Comparison of ENCODE assay signal across 12 mouse cellular contexts in the genomic region with DNA sequence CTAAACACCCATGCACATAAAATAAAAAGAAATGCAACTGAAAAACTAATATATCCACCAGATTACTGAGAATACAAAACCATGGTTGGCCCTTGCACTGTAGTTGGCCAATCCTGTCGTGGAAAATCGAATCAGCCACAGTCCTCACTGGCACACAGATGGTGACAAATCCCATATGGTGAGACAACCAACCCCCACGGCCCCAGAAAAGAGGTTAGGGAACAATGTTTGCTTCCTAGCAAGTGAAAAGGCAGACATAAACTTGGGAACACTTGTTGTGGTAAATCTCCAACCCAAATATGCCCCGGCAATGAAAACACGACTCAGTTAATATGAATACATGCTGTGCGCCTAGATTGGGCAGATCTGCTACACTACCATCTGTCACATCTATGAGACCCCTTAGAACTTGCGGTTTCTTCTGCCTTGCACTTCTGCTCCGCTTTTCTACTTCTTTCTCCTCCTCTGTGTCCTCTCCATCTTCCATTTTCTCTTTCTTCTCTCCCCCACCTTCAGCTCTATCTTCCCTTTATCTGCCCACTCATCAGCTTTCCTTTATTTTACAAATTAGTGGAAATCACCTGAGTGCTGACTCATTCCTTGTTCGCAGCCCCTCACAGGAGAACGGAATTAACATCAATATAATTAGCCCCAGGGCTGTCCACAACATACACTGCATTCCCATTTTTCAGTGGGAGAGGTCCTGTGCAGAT. TPM values are rescaled to one million over a fixed set of nuclear protein-coding genes. Genes with fewer than 3 reads are reported as not detected.
A peak's percentile ranks its signal among the peaks of the same experiment; 100 is the strongest.
DNase-seq lines count a peak whose midpoint lies in the region; ATAC-seq lines count a peak whose summit lies in the region.
"Had no signal": no experiment of that assay in that cellular context is flagged by ENCODE, and none has a peak within 500 bp of the region (broad histone marks: within the 10 kb centered on the region; RNA-seq: fewer than 3 reads in every experiment).

No protein-coding gene starts in this region.

- H3K27me3 ChIP-seq in forebrain, embryonic 14.5 days (replicated peaks; ENCODE audit: control insufficient read depth, insufficient read depth, low read length), result no peaks in the 10 kb centered on the region
- no peaks in the 10 kb centered on the region for H3K27me3 ChIP-seq in forebrain, embryonic 12.5 days
- no peaks in the 10 kb centered on the region for H3K27me3 ChIP-seq in lung, embryonic 16.5 days (ENCODE audit: control insufficient read depth, insufficient read depth, low read depth, low read length)
- H3K27me3 ChIP-seq in forebrain, embryonic 15.5 days, result no peaks in the 10 kb centered on the region
- H3K27me3 ChIP-seq in stomach, embryonic 15.5 days (replicated peaks), result no peaks in the 10 kb centered on the region
- H3K27me3 ChIP-seq: liver, embryonic 15.5 days; midbrain, embryonic 15.5 days had no signal

- peaks cover 4% of the 10 kb centered on the region for H3K4me1 ChIP-seq in forebrain, embryonic 14.5 days (ENCODE audit: control insufficient read depth, insufficient read depth, low read length)
- 0 out of 2 replicates have a peak, but pooled peaks cover 2% of the 10 kb centered on the region for H3K4me1 ChIP-seq in forebrain, embryonic 12.5 days
- H3K4me1 ChIP-seq in lung, embryonic 16.5 days (replicated peaks; ENCODE audit: control insufficient read depth, insufficient read depth, low read length), result peaks cover 20% of the 10 kb centered on the region
- H3K4me1 ChIP-seq in forebrain, embryonic 15.5 days, result peaks cover 8% of the 10 kb centered on the region
- H3K4me1 ChIP-seq in stomach, embryonic 15.5 days, result peaks cover 8% of the 10 kb centered on the region; the same call in 1 of the 2 replicates

- H3K4me3 ChIP-seq in forebrain, embryonic 14.5 days (ENCODE audit: low read depth, low read length), result no peak overlapping the region
- H3K4me3 ChIP-seq in forebrain, embryonic 12.5 days (replicated peaks), result no peak overlapping the region
- H3K4me3 ChIP-seq in lung, embryonic 16.5 days (ENCODE audit: low read length), result no peak overlapping the region
- H3K4me3 ChIP-seq in forebrain, embryonic 15.5 days, result no peak overlapping the region
- no peak overlapping the region for H3K4me3 ChIP-seq in stomach, embryonic 15.5 days (replicated peaks)
- H3K4me3 ChIP-seq: liver, embryonic 15.5 days; midbrain, embryonic 15.5 days had no signal

- no peak overlapping the region for H3K4me2 ChIP-seq in forebrain, embryonic 14.5 days (ENCODE audit: low read length)
- no peak overlapping the region for H3K4me2 ChIP-seq in forebrain, embryonic 12.5 days
- peak overlapping the region; percentile 34; the same call in 1 of the 2 replicates for H3K4me2 ChIP-seq in lung, embryonic 16.5 days (ENCODE audit: low read depth, low read length)
- 0 out of 2 replicates have a peak overlapping the region, but pooled peaks have one; percentile 1 for H3K4me2 ChIP-seq in forebrain, embryonic 15.5 days (replicated peaks)
- H3K4me2 ChIP-seq in stomach, embryonic 15.5 days, result 0 out of 2 replicates have a peak overlapping the region, but pooled peaks have one; percentile 8
- H3K4me2 ChIP-seq: liver, embryonic 15.5 days; midbrain, embryonic 15.5 days had no signal

- no peaks in the 10 kb centered on the region for H3K36me3 ChIP-seq in forebrain, embryonic 14.5 days (ENCODE audit: control insufficient read depth, insufficient read depth, low read length)
- H3K36me3 ChIP-seq in forebrain, embryonic 12.5 days (replicated peaks), result no peaks in the 10 kb centered on the region
- no peaks in the 10 kb centered on the region for H3K36me3 ChIP-seq in lung, embryonic 16.5 days (ENCODE audit: control insufficient read depth, insufficient read depth, low read length)
- no peaks in the 10 kb centered on the region for H3K36me3 ChIP-seq in forebrain, embryonic 15.5 days
- no peaks in the 10 kb centered on the region for H3K36me3 ChIP-seq in stomach, embryonic 15.5 days
- H3K36me3 ChIP-seq: liver, embryonic 15.5 days; midbrain, embryonic 15.5 days had no signal

- H3K27ac ChIP-seq in forebrain, embryonic 14.5 days (ENCODE audit: low read depth, low read length), result no peak overlapping the region
- H3K27ac ChIP-seq in forebrain, embryonic 12.5 days, result no peak overlapping the region
- peak overlapping the region; percentile 21; the same call in 1 of the 2 replicates for H3K27ac ChIP-seq in lung, embryonic 16.5 days (ENCODE audit: low read length)
- no peak overlapping the region for H3K27ac ChIP-seq in forebrain, embryonic 15.5 days (replicated peaks)
- no peak overlapping the region for H3K27ac ChIP-seq in stomach, embryonic 15.5 days
- H3K27ac ChIP-seq: liver, embryonic 15.5 days; midbrain, embryonic 15.5 days had no signal

- no peak overlapping the region for H3K9ac ChIP-seq in forebrain, embryonic 14.5 days (ENCODE audit: low read length)
- H3K9ac ChIP-seq in forebrain, embryonic 12.5 days, result no peak overlapping the region
- no peak overlapping the region for H3K9ac ChIP-seq in lung, embryonic 16.5 days (ENCODE audit: low read length)
- no peak overlapping the region for H3K9ac ChIP-seq in forebrain, embryonic 15.5 days (replicated peaks)
- H3K9ac ChIP-seq in stomach, embryonic 15.5 days, result no peak overlapping the region
- H3K9ac ChIP-seq: liver, embryonic 15.5 days; midbrain, embryonic 15.5 days had no signal

- peak; percentile 29 for DNase-seq in forebrain, embryonic 14.5 days (ENCODE audit: low spot score)
- no peak for DNase-seq in lung, postnatal 10 days
- DNase-seq in lung, postnatal 14 days, result no peak

- ATAC-seq in forebrain, embryonic 14.5 days, result peak; percentile 29; the same call in 1 of the 2 replicates
- ATAC-seq in forebrain, embryonic 12.5 days (ENCODE audit: low FRiP score), result no peak
- no peak for ATAC-seq in lung, embryonic 16.5 days (ENCODE audit: low read depth)
- no peak for ATAC-seq in forebrain, embryonic 15.5 days (replicated peaks)
- ATAC-seq in stomach, embryonic 15.5 days (ENCODE audit: insufficient read depth, low FRiP score, low read depth), result no peak
- ATAC-seq in megakaryocyte, adult 5-6 weeks (ENCODE audit: poor library complexity, severe bottlenecking), result no peak
- ATAC-seq: CD4-positive, CD25-positive, alpha-beta regulatory T cell, adult 4 months; midbrain, embryonic 15.5 days had no signal

- 61% methylated on average over 10 of the region's 10 CpGs for WGBS in forebrain, embryonic 14.5 days
- WGBS in forebrain, embryonic 12.5 days, result 69% methylated on average over 10 of the region's 10 CpGs
- WGBS in lung, embryonic 16.5 days, result 66% methylated on average over 10 of the region's 10 CpGs
- 56% methylated on average over 10 of the region's 10 CpGs for WGBS in forebrain, embryonic 15.5 days
- 65% methylated on average over 10 of the region's 10 CpGs for WGBS in stomach, embryonic 15.5 days

- H3K9me3 ChIP-seq in forebrain, embryonic 14.5 days (replicated peaks; ENCODE audit: control insufficient read depth, low read length), result no peaks in the 10 kb centered on the region
- H3K9me3 ChIP-seq in forebrain, embryonic 12.5 days, result no peaks in the 10 kb centered on the region
- H3K9me3 ChIP-seq in lung, embryonic 16.5 days (ENCODE audit: control insufficient read depth, low read length), result no peaks in the 10 kb centered on the region
- H3K9me3 ChIP-seq in forebrain, embryonic 15.5 days, result no peaks in the 10 kb centered on the region
- no peaks in the 10 kb centered on the region for H3K9me3 ChIP-seq in stomach, embryonic 15.5 days
- H3K9me3 ChIP-seq: liver, embryonic 15.5 days; midbrain, embryonic 15.5 days had no signal

RNA-seq across cellular contexts. Expression of a gene that starts 5.1 kb away (rescaled TPM):
- 0.28 TPM in 1 of 2 replicates, not detected in the other for polyA plus RNA-seq in forebrain, embryonic 14.5 days (2014; fragmentation: Nextera tagmentation; extraction: Ambion mirVana)
- polyA plus RNA-seq in forebrain, embryonic 12.5 days (2016; fragmentation: Nextera tagmentation; extraction: Ambion mirVana), result 0.13 and 0.15 TPM in 2 replicates
- polyA plus RNA-seq in lung, embryonic 16.5 days (2015; fragmentation: Nextera tagmentation; extraction: Ambion mirVana), result 1.7 and 2.0 TPM in 2 replicates
- 0.15 and 0.31 TPM in 2 replicates for polyA plus RNA-seq in forebrain, embryonic 15.5 days (2015; fragmentation: Nextera tagmentation; extraction: Ambion mirVana)
- 0.06 TPM in 1 of 2 replicates, not detected in the other for polyA plus RNA-seq in stomach, embryonic 15.5 days (2015; fragmentation: Nextera tagmentation; extraction: Ambion mirVana)
- total RNA-seq in megakaryocyte, adult 5-6 weeks (2015), result 0.42 TPM in 1 of 2 replicates, not detected in the other
- total RNA-seq in megakaryocyte, adult 5-6 weeks (2017), result 0.20 TPM in 1 of 2 replicates, not detected in the other
- polyA plus RNA-seq: CD4-positive, CD25-positive, alpha-beta regulatory T cell, adult 4 months; embryonic facial prominence, embryonic 11.5 days had no signal

RNA-seq across cellular contexts. Expression of a gene that starts 51.6 kb away (rescaled TPM):
- polyA plus RNA-seq in forebrain, embryonic 14.5 days (2014; fragmentation: Nextera tagmentation; extraction: Ambion mirVana), result 228 and 271 TPM in 2 replicates
- 231 and 238 TPM in 2 replicates for polyA plus RNA-seq in forebrain, embryonic 12.5 days (2016; fragmentation: Nextera tagmentation; extraction: Ambion mirVana)
- 189 and 195 TPM in 2 replicates for polyA plus RNA-seq in lung, embryonic 16.5 days (2015; fragmentation: Nextera tagmentation; extraction: Ambion mirVana)
- 179 and 187 TPM in 2 replicates for polyA plus RNA-seq in forebrain, embryonic 15.5 days (2015; fragmentation: Nextera tagmentation; extraction: Ambion mirVana)
- 182 and 201 TPM in 2 replicates for polyA plus RNA-seq in stomach, embryonic 15.5 days (2015; fragmentation: Nextera tagmentation; extraction: Ambion mirVana)
- total RNA-seq in megakaryocyte, adult 5-6 weeks (2015), result 88.1 and 98.8 TPM in 2 replicates
- total RNA-seq in megakaryocyte, adult 5-6 weeks (2017), result 34.4 and 35.8 TPM in 2 replicates

Comparison
In these comparisons a context has a peak if more than half of its experiments do, and no peak if none do; other contexts are left out.
1. H3K4me2 ChIP-seq: peak in lung, embryonic 16.5 days (single experiment), forebrain, embryonic 15.5 days (single experiment) and stomach, embryonic 15.5 days (single experiment); none in forebrain, embryonic 14.5 days (single experiment) and forebrain, embryonic 12.5 days (single experiment).